Mouse (Mus musculus): ENCODE results near the gene Il17d. TPM values are rescaled to one million over a fixed set of nuclear protein-coding genes. Genes with fewer than 3 reads are reported as not detected.

Il17d gene
- not detected in 2 replicates for polyA plus RNA-seq (2012; ENCODE audit: insufficient read depth, insufficient read length, missing spikeins)

DNA sequence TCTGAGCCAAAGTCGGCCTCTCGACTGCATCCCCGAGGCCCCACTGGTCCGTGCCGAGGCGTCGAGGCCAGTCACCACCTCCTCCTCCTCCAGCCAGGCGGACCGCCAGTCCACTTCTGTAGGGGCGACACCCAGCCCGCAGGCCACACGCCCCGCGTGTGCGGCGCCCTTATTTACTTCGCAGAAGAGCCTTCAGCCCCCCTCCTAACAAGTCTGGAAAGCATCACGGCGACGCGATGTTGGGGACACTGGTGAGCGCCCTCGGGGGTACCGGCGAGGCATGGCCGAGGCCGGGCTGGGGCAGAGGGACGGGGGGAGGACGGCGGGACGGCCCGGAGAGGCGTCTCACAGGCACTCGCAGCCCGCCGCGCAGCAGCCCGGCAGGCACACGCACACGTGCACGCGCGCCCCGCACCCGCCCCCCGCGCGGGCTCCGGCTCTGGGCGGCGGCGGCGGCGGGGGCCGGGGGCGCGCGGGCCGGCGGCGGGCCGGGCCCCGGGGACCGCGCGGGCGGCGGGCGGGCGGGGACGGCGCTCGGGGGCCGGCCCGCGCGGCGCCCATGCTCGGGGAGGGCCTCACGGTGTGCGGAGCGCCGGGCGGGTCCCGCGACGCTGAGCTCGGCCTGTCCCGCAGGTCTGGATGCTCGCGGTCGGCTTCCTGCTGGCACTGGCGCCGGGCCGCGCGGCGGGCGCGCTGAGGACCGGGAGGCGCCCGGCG is at the start of gene Il17d:
Gene Il17d, plus strand, starts transcription at position 107 of the 717 bp plus-strand sequence.
- Histone ChIP-seq H3K27ac (ENCODE audit: insufficient read depth, low read depth, low read length) (no peak within 1 kb of the TSS), H3K4me3 (ENCODE audit: insufficient read depth, low read length) (peak within 1 kb of the TSS; percentile 76), H3K4me1 (ENCODE audit: control insufficient read depth, insufficient read depth, low read length) (peaks cover 3% of the 10 kb centered on the region)
- TF ChIP-seq POLR2A (IDR thresholded peaks at IDR 0.05; ENCODE audit: borderline replicate concordance, low read depth, low read length) (no peak), CTCF (IDR thresholded peaks at IDR 0.05; ENCODE audit: low read depth, low read length) (no peak)

DNA sequence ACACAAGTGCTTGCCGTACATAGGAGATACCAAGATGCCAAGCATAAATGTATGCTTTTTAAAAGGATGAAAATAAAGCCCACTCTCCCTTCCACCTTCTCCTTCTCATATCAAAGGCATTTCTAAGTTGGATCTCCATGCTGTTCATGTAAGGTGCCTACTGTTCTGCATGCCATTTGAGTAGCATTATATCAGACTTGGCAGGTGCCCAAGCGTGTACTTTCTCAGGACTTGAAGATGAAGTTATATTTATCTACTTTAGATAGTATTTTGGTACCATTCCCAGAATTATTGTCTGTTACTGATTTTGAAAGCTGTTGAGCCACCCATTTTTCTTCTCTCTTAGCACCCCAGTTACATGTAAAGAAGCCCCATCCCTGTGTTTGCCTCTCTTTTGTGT is 49.5 kb upstream of the Il17d start:
- TF ChIP-seq POLR2A (IDR thresholded peaks at IDR 0.05; ENCODE audit: borderline replicate concordance, low read depth, low read length), result no peak
- no peak for TF ChIP-seq CTCF (IDR thresholded peaks at IDR 0.05; ENCODE audit: low read depth, low read length)
- Histone ChIP-seq H3K4me3 (ENCODE audit: insufficient read depth, low read length) (no peak overlapping the region), H3K27ac (ENCODE audit: insufficient read depth, low read depth, low read length) (no peak overlapping the region), H3K4me1 (ENCODE audit: control insufficient read depth, insufficient read depth, low read length) (no peaks in the 10 kb centered on the region)

GRCm38 (mm10) chr14:57482262-57482661 is 42.3 kb upstream of the Il17d start:
- Histone ChIP-seq H3K4me1 (ENCODE audit: control insufficient read depth, insufficient read depth, low read length) (no peaks in the 10 kb centered on the region), H3K4me3 (ENCODE audit: insufficient read depth, low read length) (no peak overlapping the region), H3K27ac (ENCODE audit: insufficient read depth, low read depth, low read length) (no peak overlapping the region)
- TF ChIP-seq POLR2A (IDR thresholded peaks at IDR 0.05; ENCODE audit: borderline replicate concordance, low read depth, low read length), result no peak
- no peak for TF ChIP-seq CTCF (IDR thresholded peaks at IDR 0.05; ENCODE audit: low read depth, low read length)

GRCm38 (mm10) chr14:57484183-57484582 is 40.4 kb upstream of the Il17d start:
- Histone ChIP-seq H3K4me1 (ENCODE audit: control insufficient read depth, insufficient read depth, low read length) (no peaks in the 10 kb centered on the region), H3K27ac (ENCODE audit: insufficient read depth, low read depth, low read length) (no peak overlapping the region), H3K4me3 (ENCODE audit: insufficient read depth, low read length) (no peak overlapping the region)
- TF ChIP-seq POLR2A (IDR thresholded peaks at IDR 0.05; ENCODE audit: borderline replicate concordance, low read depth, low read length), result no peak
- no peak for TF ChIP-seq CTCF (IDR thresholded peaks at IDR 0.05; ENCODE audit: low read depth, low read length)

DNA sequence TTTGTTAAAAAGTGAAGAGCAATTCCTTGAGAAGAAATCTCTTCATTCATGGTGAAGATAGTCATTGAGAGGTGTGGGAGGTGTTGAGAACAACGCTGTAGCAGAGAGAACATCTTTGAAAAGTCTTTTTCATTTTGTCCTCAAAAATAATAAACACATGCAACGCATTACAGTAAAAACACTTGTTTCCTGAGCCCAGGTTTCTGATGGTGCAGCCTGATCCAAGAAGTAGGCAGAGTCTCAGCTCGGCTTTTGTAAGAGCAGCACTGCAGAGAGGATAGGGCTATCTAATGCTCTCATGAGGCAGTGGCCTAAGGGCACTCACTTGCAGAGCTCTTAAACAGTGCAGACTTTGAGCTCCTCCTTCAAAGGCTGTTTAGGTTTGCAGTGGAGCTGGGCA is 34.9 kb upstream of the Il17d start:
- Histone ChIP-seq H3K4me1 (ENCODE audit: control insufficient read depth, insufficient read depth, low read length) (no peaks in the 10 kb centered on the region), H3K27ac (ENCODE audit: insufficient read depth, low read depth, low read length) (no peak overlapping the region), H3K4me3 (ENCODE audit: insufficient read depth, low read length) (no peak overlapping the region)
- no peak for TF ChIP-seq CTCF (IDR thresholded peaks at IDR 0.05; ENCODE audit: low read depth, low read length)
- no peak for TF ChIP-seq POLR2A (IDR thresholded peaks at IDR 0.05; ENCODE audit: borderline replicate concordance, low read depth, low read length)

- TF ChIP-seq CTCF (IDR thresholded peaks at IDR 0.05; ENCODE audit: low read depth, low read length) (no peak), POLR2A (IDR thresholded peaks at IDR 0.05; ENCODE audit: borderline replicate concordance, low read depth, low read length) (no peak)
- H3K27ac ChIP-seq (ENCODE audit: insufficient read depth, low read depth, low read length), result no peak overlapping the region
- H3K4me3 ChIP-seq (ENCODE audit: insufficient read depth, low read length), result no peak overlapping the region
- H3K4me1 ChIP-seq (ENCODE audit: control insufficient read depth, insufficient read depth, low read length), result no peaks in the 10 kb centered on the region
Observed at GRCm38 (mm10) chr14:57493840-57494239, 30.7 kb upstream of the Il17d start.

- Histone ChIP-seq H3K27ac (ENCODE audit: insufficient read depth, low read depth, low read length) (no peak overlapping the region), H3K4me1 (ENCODE audit: control insufficient read depth, insufficient read depth, low read length) (no peaks in the 10 kb centered on the region), H3K4me3 (ENCODE audit: insufficient read depth, low read length) (no peak overlapping the region)
- no peak for TF ChIP-seq POLR2A (IDR thresholded peaks at IDR 0.05; ENCODE audit: borderline replicate concordance, low read depth, low read length)
- TF ChIP-seq CTCF (IDR thresholded peaks at IDR 0.05; ENCODE audit: low read depth, low read length), result no peak
Observed at GRCm38 (mm10) chr14:57503729-57504128, 20.8 kb upstream of the Il17d start.

DNA sequence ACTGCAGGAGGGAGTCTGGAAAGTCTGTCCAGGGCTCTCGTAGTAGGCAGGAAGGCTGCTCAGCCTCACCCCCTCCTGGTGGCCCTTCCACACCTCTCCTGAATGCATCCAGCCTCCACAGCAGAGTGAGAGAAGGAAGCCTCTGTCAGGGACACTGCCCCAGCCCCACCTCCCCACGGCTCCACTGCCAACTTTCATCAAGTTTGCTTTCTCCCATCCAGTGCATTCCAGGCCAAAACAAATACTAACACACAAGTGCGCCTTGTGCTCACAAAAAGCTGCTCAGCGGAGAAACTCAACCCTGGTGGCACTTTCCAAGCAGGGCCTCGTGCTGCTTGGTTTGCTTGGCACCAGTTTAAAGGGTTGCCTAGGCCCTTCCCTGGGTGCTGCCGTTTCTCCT is 15.0 kb upstream of the Il17d start:
- Histone ChIP-seq H3K27ac (ENCODE audit: insufficient read depth, low read depth, low read length) (no peak overlapping the region), H3K4me3 (ENCODE audit: insufficient read depth, low read length) (no peak overlapping the region), H3K4me1 (ENCODE audit: control insufficient read depth, insufficient read depth, low read length) (peaks cover 2% of the 10 kb centered on the region; the same call in 1 of the 2 replicates)
- TF ChIP-seq POLR2A (IDR thresholded peaks at IDR 0.05; ENCODE audit: borderline replicate concordance, low read depth, low read length) (no peak), CTCF (IDR thresholded peaks at IDR 0.05; ENCODE audit: low read depth, low read length) (no peak)

GRCm38 (mm10) chr14:57515156-57515762 is 9.3 kb upstream of the Il17d start:
- Histone ChIP-seq H3K27ac (ENCODE audit: insufficient read depth, low read depth, low read length) (no peak overlapping the region), H3K4me3 (ENCODE audit: insufficient read depth, low read length) (no peak overlapping the region), H3K4me1 (ENCODE audit: control insufficient read depth, insufficient read depth, low read length) (no peaks in the 10 kb centered on the region)
- TF ChIP-seq CTCF (IDR thresholded peaks at IDR 0.05; ENCODE audit: low read depth, low read length), result no peak
- no peak for TF ChIP-seq POLR2A (IDR thresholded peaks at IDR 0.05; ENCODE audit: borderline replicate concordance, low read depth, low read length)

DNA sequence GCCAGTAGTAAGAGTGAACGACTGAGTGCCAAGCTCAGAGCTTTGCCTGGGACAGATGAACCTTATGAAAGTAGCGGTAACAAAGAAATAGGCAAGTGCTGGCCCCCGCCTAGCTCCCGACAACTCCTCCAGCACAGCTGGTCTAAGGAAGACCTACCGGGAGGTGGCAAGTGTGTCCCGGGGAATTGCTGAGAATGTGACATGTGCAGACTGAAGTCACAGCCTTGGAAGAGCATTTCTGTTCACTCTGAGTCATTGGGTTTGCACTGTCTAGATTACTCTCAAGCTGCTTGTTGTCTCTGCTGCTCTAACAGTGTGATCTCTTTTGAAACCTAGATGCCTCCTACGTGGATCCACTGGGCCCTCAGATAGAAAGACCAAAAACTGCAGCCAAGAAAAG is 7.6 kb upstream of the Il17d start:
- TF ChIP-seq CTCF (IDR thresholded peaks at IDR 0.05; ENCODE audit: low read depth, low read length) (no peak), POLR2A (IDR thresholded peaks at IDR 0.05; ENCODE audit: borderline replicate concordance, low read depth, low read length) (no peak)
- Histone ChIP-seq H3K4me1 (ENCODE audit: control insufficient read depth, insufficient read depth, low read length) (no peaks in the 10 kb centered on the region), H3K27ac (ENCODE audit: insufficient read depth, low read depth, low read length) (no peak overlapping the region), H3K4me3 (ENCODE audit: insufficient read depth, low read length) (no peak overlapping the region)
